Mouse (Mus musculus): ENCODE measurements around the gene Gm43302. TPM values are rescaled to one million over a fixed set of nuclear protein-coding genes. Genes with fewer than 3 reads are reported as not detected.
"Not testable (repeated sequence)": the region's sequence is repeated elsewhere in the genome, so short reads cannot be mapped to it uniquely, and the experiment has no call there.

Gene Gm43302
- total RNA-seq, 2 experiments from 2014 or later, result not detected

- not testable (repeated sequence) for ATAC-seq (replicated peaks; ENCODE audit: poor library complexity, severe bottlenecking)
Observed at GRCm38 (mm10) chr5:105200791-105201355, 92.6 kb downstream of the Gm43302 start.

- ATAC-seq (replicated peaks; ENCODE audit: poor library complexity, severe bottlenecking), result not testable (repeated sequence)
Observed at GRCm38 (mm10) chr5:105199149-105199548, 94.3 kb downstream of the Gm43302 start.

- not testable (repeated sequence) for ATAC-seq (replicated peaks; ENCODE audit: poor library complexity, severe bottlenecking)
Observed at GRCm38 (mm10) chr5:105197915-105198560, 95.5 kb downstream of the Gm43302 start.

- not testable (repeated sequence) for ATAC-seq (replicated peaks; ENCODE audit: poor library complexity, severe bottlenecking)
Observed at GRCm38 (mm10) chr5:105196308-105196707, 97.2 kb downstream of the Gm43302 start.

- peak; percentile 80 for ATAC-seq (replicated peaks; ENCODE audit: poor library complexity, severe bottlenecking)
Observed at GRCm38 (mm10) chr5:105192536-105192935, 101.0 kb downstream of the Gm43302 start.

GRCm38 (mm10) chr5:105181446-105181845 is 112.0 kb downstream of the Gm43302 start:
- no peak for ATAC-seq (replicated peaks; ENCODE audit: poor library complexity, severe bottlenecking)

Other genes starting within 250 kb of the Gm43302 start
- not detected in 2 replicates for gene Gbp9, start 154.2 kb downstream of the Gm43302 start, total RNA-seq (2014; fragmentation: Nextera tagmentation)
- gene Gbp9, start 154.2 kb downstream of the Gm43302 start, total RNA-seq (2017), result 0.26 and 1.9 TPM in 2 replicates
- not detected in 2 replicates for gene Gbp8, start 154.2 kb downstream of the Gm43302 start, total RNA-seq (2014; fragmentation: Nextera tagmentation)
- gene Gbp8, start 154.2 kb downstream of the Gm43302 start, total RNA-seq (2017), result 0.34 TPM in 1 of 2 replicates, not detected in the other
- gene Gbp4, start 154.1 kb downstream of the Gm43302 start, total RNA-seq (2014; fragmentation: Nextera tagmentation), result not detected in 2 replicates
- gene Gbp4, start 154.1 kb downstream of the Gm43302 start, total RNA-seq (2017), result not detected in 2 replicates
- gene Gbp10, start 54.2 kb downstream of the Gm43302 start, total RNA-seq (2014; fragmentation: Nextera tagmentation), result not detected in 2 replicates
- not detected in 2 replicates for gene Gbp10, start 54.2 kb downstream of the Gm43302 start, total RNA-seq (2017)
- 0.77 TPM in 1 of 2 replicates, not detected in the other for gene Gbp6, start within 50 bp of the Gm43302 start, total RNA-seq (2014; fragmentation: Nextera tagmentation)
- 0.65 and 0.77 TPM in 2 replicates for gene Gbp6, start within 50 bp of the Gm43302 start, total RNA-seq (2017)
- gene Lrrc8b, start 122.1 kb upstream of the Gm43302 start, total RNA-seq (2014; fragmentation: Nextera tagmentation), result 16.1 and 19.8 TPM in 2 replicates
- 6.5 and 9.7 TPM in 2 replicates for gene Lrrc8b, start 122.1 kb upstream of the Gm43302 start, total RNA-seq (2017)
- 23.7 and 38.7 TPM in 2 replicates for gene Lrrc8c, start 225.7 kb upstream of the Gm43302 start, total RNA-seq (2014; fragmentation: Nextera tagmentation)
- 4.4 and 7.5 TPM in 2 replicates for gene Lrrc8c, start 225.7 kb upstream of the Gm43302 start, total RNA-seq (2017)

All from granulocyte monocyte progenitor cell, adult 5-6 weeks (primary cell).